Mouse (Mus musculus) layer of hippocampus, adult 2 months (tissue): ENCODE measurements at regions not wholly inside any gene's neighbourhood (a gene's known extent, or its start where the extent isn't known, plus 50 kb on each side); places are given as distances from the start of the nearest gene placed in this dataset.

Experiments used
- DNase-seq, 2 experiments: peaks; one replicate each; pipeline ENCODE4 v3.0.0; 2022; ENCODE audit warnings: low spot score in 2 of 2
- H3K27ac ChIP-seq: fragments of 200-600 bp; 2 replicates; pipeline ENCODE4 v1.8.1; 2022
- H3K4me3 ChIP-seq: fragments of 200-600 bp; 2 replicates; pipeline ENCODE4 v1.8.1; 2022; ENCODE audit warnings: mild to moderate bottlenecking
- CTCF ChIP-seq: fragments of 200-600 bp; conservative IDR thresholded peaks from 2 replicates; pipeline ENCODE4 v1.8.1; 2022; ENCODE audit warnings: antibody characterized with exemption, mild to moderate bottlenecking, moderate library complexity

- Histone ChIP-seq H3K4me3 (no peak overlapping the region), H3K27ac (no peak overlapping the region)
- TF ChIP-seq CTCF, result no peak
- no peak for DNase-seq
Measured at GRCm38 (mm10) chr2:75144861-75145260, 319.3 kb downstream of the Mtx2 start.

DNA sequence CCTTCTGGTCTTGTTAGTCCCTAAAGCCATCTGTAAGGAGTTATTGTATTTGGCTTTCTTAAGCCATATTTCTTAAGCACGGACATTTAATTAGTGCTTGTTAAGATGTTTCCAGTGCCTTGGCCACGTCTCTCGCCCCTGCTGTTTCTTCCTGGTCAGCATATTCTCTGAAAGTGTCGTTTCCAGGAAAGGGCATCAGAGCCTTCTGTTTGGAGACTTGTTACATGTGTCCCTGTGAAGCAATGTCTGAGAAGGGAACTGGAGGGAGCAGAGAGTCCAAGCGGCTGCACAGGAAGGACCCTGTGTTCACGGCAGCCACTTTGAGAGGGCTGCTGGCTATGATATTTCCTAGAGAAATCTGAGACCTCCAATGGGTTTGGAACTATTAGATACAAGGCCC lies 320.7 kb downstream of the Mtx2 start:
- Histone ChIP-seq H3K4me3 (no peak overlapping the region), H3K27ac (no peak overlapping the region)
- no peak for TF ChIP-seq CTCF
- DNase-seq, result no peak

DNA sequence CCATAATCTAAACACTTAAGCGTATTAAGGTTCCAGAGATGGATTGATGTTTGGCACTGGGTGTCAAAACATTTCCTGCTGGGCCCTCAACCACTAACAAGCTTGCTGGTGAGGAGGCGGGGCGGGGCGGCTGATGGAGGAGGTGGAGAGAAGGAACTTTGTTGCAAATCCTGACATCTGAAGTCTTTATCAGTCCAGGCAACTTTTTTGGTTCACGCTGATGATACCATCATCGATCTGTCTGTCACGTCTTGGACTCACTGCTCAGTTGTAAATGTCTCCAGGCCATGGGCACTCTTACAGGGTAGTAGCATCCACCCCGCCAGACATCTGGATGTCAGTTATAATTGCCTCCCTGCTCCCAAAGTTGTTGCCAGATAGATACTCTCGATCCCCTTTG lies 321.8 kb downstream of the Mtx2 start:
- DNase-seq, result no peak
- no peak for TF ChIP-seq CTCF
- no peak overlapping the region for H3K27ac ChIP-seq
- H3K4me3 ChIP-seq, result no peak overlapping the region

DNA sequence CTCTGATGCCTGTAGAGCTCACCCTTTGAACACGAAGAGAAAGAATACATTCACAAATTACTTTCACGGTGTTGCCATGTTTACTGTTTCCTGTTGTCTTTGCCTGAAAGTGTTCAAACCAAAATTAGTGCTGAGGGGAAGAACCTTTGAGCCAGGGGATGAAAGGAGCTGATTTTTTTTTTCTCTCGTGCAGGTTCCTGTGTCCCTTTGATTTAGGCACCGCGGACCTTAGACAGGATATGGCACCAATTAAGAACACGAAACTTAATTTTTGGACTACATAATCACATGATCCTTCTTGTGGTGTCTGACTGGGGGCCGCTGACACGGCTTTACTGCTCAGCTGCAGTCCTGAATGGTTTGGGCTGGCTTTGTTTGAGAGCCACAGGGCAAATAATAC lies 322.4 kb downstream of the Mtx2 start:
- no peak for TF ChIP-seq CTCF
- no peak for DNase-seq
- no peak overlapping the region for H3K4me3 ChIP-seq
- no peak overlapping the region for H3K27ac ChIP-seq

DNA sequence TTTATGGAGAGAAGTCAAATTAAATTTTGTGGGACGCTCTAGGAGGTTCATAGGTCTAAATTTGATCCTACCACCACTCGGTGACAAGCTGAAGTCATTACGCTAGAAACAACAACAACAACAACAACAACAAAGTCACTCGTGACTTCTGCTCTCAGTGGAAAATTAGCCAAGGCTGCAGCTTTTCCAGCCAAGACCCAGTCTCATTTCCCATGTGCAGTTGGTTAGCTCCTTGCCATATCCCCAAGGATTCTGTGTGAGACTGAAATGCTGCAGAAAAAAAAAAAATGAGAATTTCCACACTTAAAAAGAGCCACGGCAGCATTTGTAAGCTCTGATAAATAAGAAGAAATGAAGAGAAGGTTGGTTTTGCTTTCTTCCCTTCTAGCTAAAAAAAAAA lies 323.4 kb downstream of the Mtx2 start:
- Histone ChIP-seq H3K27ac (no peak overlapping the region), H3K4me3 (no peak overlapping the region)
- no peak for DNase-seq
- no peak for TF ChIP-seq CTCF

- Histone ChIP-seq H3K4me3 (no peak overlapping the region), H3K27ac (no peak overlapping the region)
- no peak for DNase-seq
- TF ChIP-seq CTCF, result no peak
Measured at GRCm38 (mm10) chr2:75149562-75149961, 324.0 kb downstream of the Mtx2 start.

DNA sequence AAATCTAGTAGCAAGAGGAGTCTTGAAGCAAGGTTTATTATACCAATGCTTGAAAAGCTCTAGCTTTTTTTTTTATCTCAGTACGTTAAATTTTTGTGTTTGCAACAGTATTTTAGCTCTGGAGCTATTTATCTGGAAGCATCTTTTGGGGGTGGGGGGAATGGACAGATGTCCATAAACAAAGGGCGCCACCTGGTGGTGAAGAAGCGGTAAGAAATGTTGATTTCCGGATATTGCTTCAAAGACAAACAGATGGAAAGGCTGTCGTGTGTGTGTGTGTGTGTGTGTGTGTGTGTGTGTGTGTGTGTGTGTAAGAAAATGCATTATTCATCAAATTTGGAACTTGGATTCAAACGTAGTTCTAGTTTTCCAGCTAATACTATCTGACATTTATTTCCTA lies 325.4 kb downstream of the Mtx2 start:
- no peak overlapping the region for H3K4me3 ChIP-seq
- peak; percentile 70 for TF ChIP-seq CTCF
- peak in 1 of 2 experiments; percentile 45 for DNase-seq
- H3K27ac ChIP-seq, result no peak overlapping the region

- Histone ChIP-seq H3K4me3 (no peak overlapping the region), H3K27ac (no peak overlapping the region)
- no peak for TF ChIP-seq CTCF
- DNase-seq, result no peak
Measured at GRCm38 (mm10) chr2:75151519-75151918, 325.9 kb downstream of the Mtx2 start.

- peak; percentile 78 for TF ChIP-seq CTCF
- DNase-seq, result peak in 1 of 2 experiments; percentile 17
- H3K4me3 ChIP-seq, result no peak overlapping the region
- H3K27ac ChIP-seq, result no peak overlapping the region
Measured at GRCm38 (mm10) chr2:75152477-75152990, 326.9 kb downstream of the Mtx2 start.

- Histone ChIP-seq H3K27ac (no peak overlapping the region), H3K4me3 (no peak overlapping the region)
- no peak for DNase-seq
- TF ChIP-seq CTCF, result no peak
Measured at GRCm38 (mm10) chr2:75154448-75154847, 328.8 kb downstream of the Mtx2 start.

DNA sequence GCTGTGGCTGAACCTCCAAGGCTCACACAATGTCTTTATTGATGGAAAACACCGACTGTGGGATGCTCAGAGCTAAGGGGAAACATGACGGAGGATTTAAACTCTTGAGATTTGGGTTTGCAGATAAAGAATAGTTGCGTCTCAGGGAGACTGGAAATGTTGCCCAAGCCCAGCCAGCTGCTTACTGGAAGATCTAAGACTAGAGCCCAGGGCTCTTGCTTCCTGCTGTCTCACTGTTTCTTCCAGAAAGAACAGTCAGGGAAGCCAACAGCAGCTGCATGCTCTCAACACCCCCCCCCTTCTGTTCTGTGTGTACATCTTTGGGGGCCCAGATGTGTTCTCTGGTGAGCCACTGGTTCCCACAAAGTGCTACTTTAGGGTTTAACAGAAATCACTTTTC lies 333.0 kb downstream of the Mtx2 start:
- Histone ChIP-seq H3K4me3 (no peak overlapping the region), H3K27ac (no peak overlapping the region)
- no peak for DNase-seq
- no peak for TF ChIP-seq CTCF

- Histone ChIP-seq H3K4me3 (no peak overlapping the region), H3K27ac (no peak overlapping the region)
- no peak for TF ChIP-seq CTCF
- DNase-seq, result no peak
Measured at GRCm38 (mm10) chr2:75161075-75161474, 335.5 kb downstream of the Mtx2 start.

DNA sequence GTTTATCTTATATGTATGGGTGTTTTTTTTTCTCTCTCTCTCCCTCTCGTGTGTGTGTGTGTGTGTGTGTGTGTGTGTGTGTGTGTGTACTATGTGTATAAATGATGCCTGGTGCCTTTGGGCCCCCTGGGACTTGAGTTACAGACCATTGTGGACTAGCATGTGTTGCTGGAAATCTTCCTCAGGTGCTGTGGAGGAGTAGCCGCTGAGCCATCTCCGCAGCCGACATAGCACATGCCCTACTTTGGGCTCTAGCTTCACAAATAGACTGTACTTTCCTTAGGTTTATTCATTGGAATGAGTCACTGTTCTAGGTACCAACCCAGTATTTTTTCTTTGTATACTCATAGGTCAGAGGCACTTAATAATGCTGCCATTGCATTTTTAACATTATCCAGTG lies 339.4 kb downstream of the Mtx2 start:
- H3K4me3 ChIP-seq, result no peak overlapping the region
- TF ChIP-seq CTCF, result no peak
- DNase-seq, result no peak
- H3K27ac ChIP-seq, result no peak overlapping the region

DNA sequence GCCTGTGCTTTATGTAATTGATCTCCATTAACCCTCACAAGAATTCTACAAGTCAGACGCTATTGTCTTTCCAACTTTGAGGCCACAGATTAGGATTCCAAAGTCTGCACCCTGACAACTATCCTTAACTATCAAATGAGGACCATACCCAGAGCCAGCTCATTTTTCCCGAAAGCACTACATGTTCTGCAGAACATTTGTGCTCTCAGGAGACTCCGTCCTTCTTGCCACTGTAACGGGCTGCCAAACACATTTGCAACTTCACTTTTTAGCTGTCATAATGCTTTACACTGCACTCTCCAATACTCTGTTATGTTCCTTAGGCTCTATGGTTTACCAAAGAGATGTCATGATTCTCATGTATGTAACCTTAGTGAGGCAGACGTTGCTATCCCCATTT lies 350.7 kb downstream of the Mtx2 start:
- DNase-seq, result no peak
- H3K27ac ChIP-seq, result no peak overlapping the region
- H3K4me3 ChIP-seq, result no peak overlapping the region
- no peak for TF ChIP-seq CTCF

DNA sequence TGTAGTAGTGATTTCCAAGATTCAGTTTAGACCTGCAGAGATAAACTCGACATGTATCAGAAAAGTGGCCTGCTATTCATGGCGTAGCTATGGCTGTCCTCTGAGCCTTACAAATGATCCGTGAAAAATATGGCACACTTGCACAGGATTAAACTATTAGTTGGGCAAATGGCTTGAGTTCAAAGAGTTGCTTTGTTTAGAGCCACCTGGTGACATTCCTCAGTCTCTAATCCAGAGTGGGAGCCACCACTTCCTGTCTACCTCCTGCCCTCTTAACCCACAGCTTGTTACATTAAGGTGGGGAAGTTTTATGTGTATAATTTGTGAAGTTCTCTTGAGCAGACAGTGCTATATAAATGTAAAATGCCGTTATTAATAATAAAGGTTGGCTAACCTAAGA lies 357.7 kb downstream of the Mtx2 start:
- DNase-seq, result no peak
- Histone ChIP-seq H3K4me3 (no peak overlapping the region), H3K27ac (no peak overlapping the region)
- no peak for TF ChIP-seq CTCF
